Mouse (Mus musculus) naive thymus-derived CD4-positive, alpha-beta T cell, adult 2 months (primary cell): ENCODE measurements around the gene Vwa1.

Source experiments
- DNase-seq: peaks from one replicate; pipeline ENCODE4 v3.0.0-alpha.2; 2011; ENCODE audit warnings: low read depth

Gene Vwa1

GRCm38 (mm10) chr4:155779498-155779897, 5.0 kb upstream of the Vwa1 start:
- DNase-seq: no peak

- DNase-seq: no peak
Observed at GRCm38 (mm10) chr4:155777816-155778215, 3.3 kb upstream of the Vwa1 start.

GRCm38 (mm10) chr4:155776704-155777335, 2.3 kb upstream of the Vwa1 start:
- no peak for DNase-seq

- DNase-seq: no peak
Observed at GRCm38 (mm10) chr4:155775855-155776254, 1.4 kb upstream of the Vwa1 start.

- no peak for DNase-seq
Observed at GRCm38 (mm10) chr4:155774971-155775740, 658 bp upstream of the Vwa1 start.

- DNase-seq: no peak
Observed at GRCm38 (mm10) chr4:155773335-155774078, 991 bp downstream of the Vwa1 start.

GRCm38 (mm10) chr4:155772786-155773185, 1.7 kb downstream of the Vwa1 start:
- no peak for DNase-seq

- no peak for DNase-seq
Observed at GRCm38 (mm10) chr4:155771706-155772105, 2.8 kb downstream of the Vwa1 start.

GRCm38 (mm10) chr4:155770626-155771025, 3.9 kb downstream of the Vwa1 start:
- DNase-seq: no peak

- peak; percentile 85 for DNase-seq
Observed at GRCm38 (mm10) chr4:155769880-155770512, 4.5 kb downstream of the Vwa1 start.

GRCm38 (mm10) chr4:155769496-155769879, 5.0 kb downstream of the Vwa1 start:
- DNase-seq: no peak

GRCm38 (mm10) chr4:155762357-155762756, 12.1 kb downstream of the Vwa1 start:
- DNase-seq: no peak

- DNase-seq: no peak
Observed at GRCm38 (mm10) chr4:155761356-155762099, 13.0 kb downstream of the Vwa1 start.

- DNase-seq: peak; percentile 96
Observed at GRCm38 (mm10) chr4:155760613-155761355, 13.7 kb downstream of the Vwa1 start, which contains the start of gene Atad3a. Gene Atad3a (minus strand): TSS chr4:155761093.

GRCm38 (mm10) chr4:155759862-155760612, 14.5 kb downstream of the Vwa1 start:
- DNase-seq: peak; percentile 75

- no peak for DNase-seq
Observed at GRCm38 (mm10) chr4:155757011-155757410, 17.5 kb downstream of the Vwa1 start.

GRCm38 (mm10) chr4:155746575-155747490, 27.7 kb downstream of the Vwa1 start:
- no peak for DNase-seq

GRCm38 (mm10) chr4:155746036-155746548, 28.4 kb downstream of the Vwa1 start:
- DNase-seq: no peak

GRCm38 (mm10) chr4:155745136-155745535, 29.4 kb downstream of the Vwa1 start:
- DNase-seq: no peak
